Mouse (Mus musculus) thymus, adult 2 months (tissue): Measurements from ENCODE around the gene Klhl33.

Source experiments
- CTCF ChIP-seq: fragments of 200-500 bp; IDR thresholded peaks from 2 replicates; pipeline ENCODE4 v1.5.1; 2012; ENCODE audit warnings: mild to moderate bottlenecking, control low read depth, low read length, moderate library complexity, borderline replicate concordance; ENCODE audit not compliant: control insufficient read depth, poor library complexity, insufficient read depth; ENCODE audit errors: extremely low read depth
- POLR2A ChIP-seq: fragments of 200-500 bp; IDR thresholded peaks from 2 replicates; pipeline ENCODE4 v1.6.1; 2012; ENCODE audit warnings: mild to moderate bottlenecking, low read length, control low read depth, moderate library complexity; ENCODE audit not compliant: control insufficient read depth, poor library complexity, insufficient read depth; ENCODE audit errors: extremely low read depth

GRCm38 (mm10) chr14:50927366-50927765 is 30.1 kb upstream of the Klhl33 start:
- TF ChIP-seq CTCF (no peak), POLR2A (no peak)
